Mouse (Mus musculus) brown adipose tissue, adult 24 weeks (tissue): ENCODE measurements around the gene Ly6c2. TPM values are rescaled to one million over a fixed set of nuclear protein-coding genes. Genes with fewer than 3 reads are reported as not detected.
"Not testable (repeated sequence)": the region's sequence is repeated elsewhere in the genome, so short reads cannot be mapped to it uniquely, and the experiment has no call there.

Experiments
- H3K27ac ChIP-seq: fragments of 200-500 bp; replicated peaks from 2 replicates; pipeline ENCODE4 v1.5.1; 2012; ENCODE audit warnings: low read depth, mild to moderate bottlenecking, low read length
- H3K4me1 ChIP-seq: fragments of 200-500 bp; 2 replicates; pipeline ENCODE4 v1.6.1; 2012; ENCODE audit warnings: low read length, mixed read lengths; ENCODE audit not compliant: control insufficient read depth, insufficient read depth, insufficient read length
- H3K4me3 ChIP-seq: fragments of 200-500 bp; 2 replicates; pipeline ENCODE4 v1.5.1; 2012; ENCODE audit warnings: low read depth, mild to moderate bottlenecking, low read length, moderate library complexity; ENCODE audit not compliant: insufficient read depth
- polyA plus RNA-seq: library from polyadenylated mRNA; stranded (reverse); fragments of >200 nt; gene quantifications from 2 replicates; pipeline ENCODE4 v1.2.4, GENCODE M21; 2012; ENCODE audit not compliant: missing spikeins, insufficient read depth, insufficient read length

Ly6c2 gene
- polyA plus RNA-seq, 1 experiment: 2.5 TPM

DNA sequence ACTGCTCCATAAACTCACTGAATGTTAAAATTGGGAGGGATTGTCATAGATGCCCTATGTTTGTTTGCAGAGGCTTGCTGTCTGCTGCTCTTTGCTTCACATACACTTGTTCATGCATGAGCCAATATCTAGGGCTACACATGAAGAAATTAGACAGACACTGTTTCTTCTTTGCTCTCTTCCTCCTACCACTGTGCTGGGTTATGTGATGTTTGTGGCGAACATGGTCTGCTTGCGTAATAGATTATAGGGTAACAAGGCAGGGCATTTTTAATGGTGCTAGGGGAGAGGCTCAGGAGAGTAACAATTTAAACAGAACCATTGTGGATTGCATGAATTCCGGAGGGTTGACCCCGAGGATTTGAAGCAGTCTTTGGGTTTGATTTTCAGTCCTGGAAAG lies 41.8 kb downstream of the Ly6c2 start:
- Histone ChIP-seq H3K4me3 (no peak overlapping the region), H3K4me1 (no peaks in the 10 kb centered on the region), H3K27ac (no peak overlapping the region)

DNA sequence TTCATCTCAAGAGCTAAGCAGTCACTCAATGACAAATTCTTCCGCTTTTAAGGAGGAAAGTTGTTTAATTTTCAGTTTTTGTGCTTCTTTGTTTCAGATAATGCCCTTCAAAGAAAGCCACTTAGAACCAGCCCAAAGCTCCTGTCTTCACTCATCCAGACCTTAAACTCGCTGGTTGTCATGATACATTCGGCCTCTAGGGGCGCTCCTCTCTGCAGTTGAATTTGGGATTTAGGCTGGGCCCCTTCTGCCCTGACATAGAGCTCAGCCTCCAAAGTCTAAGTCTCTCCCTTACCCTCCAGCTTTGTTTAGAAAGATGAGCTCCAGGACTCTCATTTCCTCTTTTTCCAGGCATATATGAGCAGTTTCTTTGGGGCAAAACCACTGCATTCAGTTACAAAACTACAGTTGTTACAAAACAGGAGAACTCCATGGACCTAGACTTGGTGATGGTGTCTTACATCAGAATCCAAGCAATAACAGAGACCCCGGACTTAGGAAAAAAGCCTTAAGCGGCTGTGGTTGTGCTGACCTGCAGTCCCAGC lies 49.7 kb downstream of the Ly6c2 start:
- H3K4me3 ChIP-seq, H3K4me1 ChIP-seq, H3K27ac ChIP-seq: not testable (repeated sequence)

DNA sequence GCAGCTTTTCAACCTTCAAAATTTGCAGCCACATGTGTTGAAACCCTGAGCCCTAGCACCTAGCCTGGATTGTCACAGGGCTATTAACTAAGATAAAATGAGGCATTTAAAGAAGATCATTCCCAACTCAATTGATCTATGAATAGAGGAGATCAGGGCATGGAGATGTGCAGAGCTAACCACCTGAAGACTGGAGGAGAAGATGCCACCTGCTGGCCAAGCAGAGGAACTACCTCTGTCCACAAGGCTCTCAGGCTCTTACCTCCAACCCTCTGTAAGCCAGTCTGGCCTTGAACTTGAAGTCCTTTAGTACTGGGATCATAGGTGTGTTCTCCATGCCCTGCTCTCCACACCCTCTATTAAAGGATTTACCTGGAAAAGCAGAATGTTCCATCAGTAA lies 51.3 kb downstream of the Ly6c2 start:
- Histone ChIP-seq H3K4me3 (no peak overlapping the region), H3K27ac (no peak overlapping the region), H3K4me1 (no peaks in the 10 kb centered on the region)

Other genes with a start within 250 kb of the Ly6c2 start
- gene 2010109I03Rik, start 214.9 kb downstream of the Ly6c2 start, polyA plus RNA-seq: not detected in 2 replicates
- not detected in 2 replicates for gene Ly6i, start 128.5 kb downstream of the Ly6c2 start, polyA plus RNA-seq
- 160 and 165 TPM in 2 replicates for gene Ly6a, start 113.9 kb downstream of the Ly6c2 start, polyA plus RNA-seq
- gene Ly6c1, start 63.1 kb downstream of the Ly6c2 start, polyA plus RNA-seq: 148 and 362 TPM in 2 replicates
- gene Ly6g, start 43.3 kb upstream of the Ly6c2 start, polyA plus RNA-seq: not detected in 2 replicates
- gene BC025446, start 104.4 kb upstream of the Ly6c2 start, polyA plus RNA-seq: not detected in 2 replicates
- gene Ly6f, start 156.5 kb upstream of the Ly6c2 start, polyA plus RNA-seq: not detected in 2 replicates